Mouse (Mus musculus): ENCODE measurements around the gene 1700023F06Rik. TPM values are rescaled to one million over a fixed set of nuclear protein-coding genes. Genes with fewer than 3 reads are reported as not detected.

Gene 1700023F06Rik
- 0.25 and 0.52 TPM in 2 replicates for polyA plus RNA-seq (2015; fragmentation: Nextera tagmentation; extraction: Ambion mirVana)

GRCm38 (mm10) chr11:103208458-103208857, at the start of gene 1700023F06Rik:
Gene 1700023F06Rik, minus strand, starts transcription at chr11:103208558.

GRCm38 (mm10) chr11:103217790-103218516, 9.6 kb upstream of the 1700023F06Rik start, which contains the start of gene Spata32:
Gene Spata32, minus strand, starts transcription at chr11:103218432.

GRCm38 (mm10) chr11:103170494-103171285, 37.7 kb downstream of the 1700023F06Rik start, which contains the start of gene Fmnl1:
Gene Fmnl1, plus strand, starts transcription at chr11:103171107.

Other genes starting within 250 kb of the 1700023F06Rik start
- 53.0 and 56.6 TPM in 2 replicates for gene Nmt1, start 180.4 kb downstream of the 1700023F06Rik start, polyA plus RNA-seq (2015; fragmentation: Nextera tagmentation; extraction: Ambion mirVana)
- 20.9 and 27.5 TPM in 2 replicates for gene Dcakd, start 180.2 kb downstream of the 1700023F06Rik start, polyA plus RNA-seq (2015; fragmentation: Nextera tagmentation; extraction: Ambion mirVana)
- 0.82 and 1.1 TPM in 2 replicates for gene Plcd3, start 106.9 kb downstream of the 1700023F06Rik start, polyA plus RNA-seq (2015; fragmentation: Nextera tagmentation; extraction: Ambion mirVana)
- gene Acbd4, start 106.9 kb downstream of the 1700023F06Rik start, polyA plus RNA-seq (2015; fragmentation: Nextera tagmentation; extraction: Ambion mirVana) = 30.9 and 34.6 TPM in 2 replicates
- 3.3 and 4.2 TPM in 2 replicates for gene Hexim1, start 92.3 kb downstream of the 1700023F06Rik start, polyA plus RNA-seq (2015; fragmentation: Nextera tagmentation; extraction: Ambion mirVana)
- 8.2 and 8.6 TPM in 2 replicates for gene Hexim2, start 76.1 kb downstream of the 1700023F06Rik start, polyA plus RNA-seq (2015; fragmentation: Nextera tagmentation; extraction: Ambion mirVana)
- gene Fmnl1, start 37.5 kb downstream of the 1700023F06Rik start, polyA plus RNA-seq (2015; fragmentation: Nextera tagmentation; extraction: Ambion mirVana) = 11.2 and 16.8 TPM in 2 replicates
- not detected in 2 replicates for gene Spata32, start 9.9 kb upstream of the 1700023F06Rik start, polyA plus RNA-seq (2015; fragmentation: Nextera tagmentation; extraction: Ambion mirVana)
- 2.5 TPM in 2 replicates for gene Map3k14, start 58.9 kb upstream of the 1700023F06Rik start, polyA plus RNA-seq (2015; fragmentation: Nextera tagmentation; extraction: Ambion mirVana)
- gene Arhgap27, start 155.1 kb upstream of the 1700023F06Rik start, polyA plus RNA-seq (2015; fragmentation: Nextera tagmentation; extraction: Ambion mirVana) = 6.2 and 7.8 TPM in 2 replicates
- 3.6 and 4.1 TPM in 2 replicates for gene Plekhm1, start 204.1 kb upstream of the 1700023F06Rik start, polyA plus RNA-seq (2015; fragmentation: Nextera tagmentation; extraction: Ambion mirVana)